Mouse (Mus musculus) right cerebral cortex, postnatal 25 days (tissue): Measurements from ENCODE around the gene Vmn2r44.
"Not testable (repeated sequence)": the region's sequence is repeated elsewhere in the genome, so short reads cannot be mapped to it uniquely, and the experiment has no call there.

Experiments used
- DNase-seq: peaks from one replicate; pipeline ENCODE4 v3.0.0; 2022

Vmn2r44 gene

GRCm38 (mm10) chr7:8383233-8383632 is at the start of gene Vmn2r44:
Gene Vmn2r44, minus strand, starts transcription at chr7:8383333.
- DNase-seq: not testable (repeated sequence)

DNA sequence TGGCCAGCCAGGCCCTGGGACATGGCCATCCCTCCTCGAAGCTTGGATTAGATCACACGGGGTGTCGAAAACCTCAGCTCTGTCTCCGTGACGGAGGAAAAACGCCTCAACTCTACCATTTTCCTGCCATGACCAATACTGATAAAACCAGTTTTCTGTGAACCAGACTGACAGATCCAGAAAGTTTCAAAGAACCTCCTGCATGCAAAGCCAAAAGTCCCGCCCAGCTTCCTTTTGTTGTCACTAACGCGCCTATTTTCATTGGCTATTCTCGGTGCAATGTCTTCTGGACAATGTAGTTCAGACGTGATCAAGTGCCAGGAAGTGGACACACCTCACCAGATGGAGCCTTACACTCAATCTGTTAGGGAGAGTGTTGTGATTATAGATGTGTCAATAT is 25.3 kb downstream of the Vmn2r44 start:
- DNase-seq: not testable (repeated sequence)
